Mouse (Mus musculus) MEL (cell line): ENCODE results near the gene Slc29a2. TPM values are rescaled to one million over a fixed set of nuclear protein-coding genes. Genes with fewer than 3 reads are reported as not detected.

Source experiments
- DNase-seq: peaks from one replicate; pipeline ENCODE4 v3.0.0; 2011; ENCODE audit warnings: low read depth, low spot score
- H3K27ac ChIP-seq: 2 replicates; pipeline ENCODE4 v1.5.1; 2012; ENCODE audit warnings: low read depth, mild to moderate bottlenecking, control low read depth, low read length, moderate library complexity; ENCODE audit not compliant: control insufficient read depth
- H3K27me3 ChIP-seq, 2 experiments: fragments of 150-350 bp in 1 of 2; sonication (generic) in 1 of 2; 2 replicates each; pipeline ENCODE4 v1.6.1; 2012; ENCODE audit warnings: low read length in 2 of 2, mild to moderate bottlenecking in 2 of 2, improper control_type of control experiment in 1 of 2, moderate library complexity in 1 of 2; ENCODE audit not compliant: insufficient read depth in 2 of 2, control insufficient read depth in 1 of 2
- H3K36me3 ChIP-seq, 2 experiments: 2 replicates each; pipeline ENCODE4 v1.6.1; 2012 to 2014; ENCODE audit warnings: low read length in 2 of 2, improper control_type of control experiment in 1 of 2, inconsistent platforms in 1 of 2, mild to moderate bottlenecking in 1 of 2; ENCODE audit not compliant: insufficient read depth in 2 of 2, control insufficient read depth in 1 of 2
- H3K4me1 ChIP-seq, 2 experiments: fragments of 150-350 bp in 1 of 2; sonication (generic) in 1 of 2; 2 replicates each; pipeline ENCODE4 v1.6.1; 2012; ENCODE audit warnings: low read length in 2 of 2, improper control_type of control experiment in 1 of 2, mild to moderate bottlenecking in 1 of 2; ENCODE audit not compliant: insufficient read depth in 2 of 2, control insufficient read depth in 1 of 2
- H3K4me3 ChIP-seq, 2 experiments: fragments of 150-350 bp in 1 of 2; sonication (generic) in 1 of 2; 2 replicates each; pipeline ENCODE4 v1.5.1; 2012; ENCODE audit warnings: low read depth in 2 of 2, low read length in 2 of 2, mild to moderate bottlenecking in 2 of 2, moderate library complexity in 2 of 2, control low read depth in 1 of 2, improper control_type of control experiment in 1 of 2; ENCODE audit not compliant: control insufficient read depth in 1 of 2, insufficient read depth in 1 of 2
- H3K79me2 ChIP-seq: 2 replicates; pipeline ENCODE4 v1.6.1; 2012; ENCODE audit warnings: mild to moderate bottlenecking, low read length, moderate library complexity; ENCODE audit not compliant: control insufficient read depth, poor library complexity, insufficient read depth
- H3K9ac ChIP-seq: 2 replicates; pipeline ENCODE4 v1.6.1; 2012; ENCODE audit warnings: low read depth, mild to moderate bottlenecking, control low read depth, low read length, moderate library complexity; ENCODE audit not compliant: control insufficient read depth, poor library complexity, severe bottlenecking
- H3K9me3 ChIP-seq: fragments of 150-350 bp; sonication (generic); replicated peaks from 2 replicates; pipeline ENCODE4 v1.6.1; 2012; ENCODE audit warnings: mild to moderate bottlenecking, low read length, improper control_type of control experiment, moderate library complexity; ENCODE audit not compliant: insufficient read depth
- BHLHE40 ChIP-seq: IDR thresholded peaks from 2 replicates; pipeline ENCODE4 v1.6.1; 2012; ENCODE audit warnings: low read depth, mild to moderate bottlenecking, inconsistent platforms, low read length, improper control_type of control experiment, borderline replicate concordance
- CHD1 ChIP-seq: IDR thresholded peaks from 2 replicates; pipeline ENCODE4 v1.6.1; 2012; ENCODE audit warnings: low read depth, mild to moderate bottlenecking, inconsistent platforms, low read length, improper control_type of control experiment
- CHD2 ChIP-seq: IDR thresholded peaks from 2 replicates; pipeline ENCODE4 v1.6.1; 2011; ENCODE audit warnings: low read length, improper control_type of control experiment
- E2F4 ChIP-seq: IDR thresholded peaks from 2 replicates; pipeline ENCODE4 v1.6.1; 2011; ENCODE audit warnings: low read depth, low read length, improper control_type of control experiment, borderline replicate concordance
- ELF1 ChIP-seq: IDR thresholded peaks from 2 replicates; pipeline ENCODE4 v1.6.1; 2014; ENCODE audit warnings: low read depth, mild to moderate bottlenecking, inconsistent platforms, low read length, improper control_type of control experiment, moderate library complexity
- ETS1 ChIP-seq: IDR thresholded peaks from 2 replicates; pipeline ENCODE4 v1.6.1; 2012; ENCODE audit warnings: low read depth, mild to moderate bottlenecking, inconsistent platforms, low read length, improper control_type of control experiment, moderate library complexity
- GATA1 ChIP-seq: IDR thresholded peaks from 2 replicates; pipeline ENCODE4 v1.6.1; 2011; ENCODE audit warnings: low read depth, low read length, improper control_type of control experiment
- HCFC1 ChIP-seq: IDR thresholded peaks from 2 replicates; pipeline ENCODE4 v1.6.1; 2012; ENCODE audit warnings: low read depth, mild to moderate bottlenecking, inconsistent platforms, low read length, improper control_type of control experiment, moderate library complexity
- JUND ChIP-seq: IDR thresholded peaks from 2 replicates; pipeline ENCODE4 v1.6.1; 2011; ENCODE audit warnings: low read depth, mild to moderate bottlenecking, improper control_type of control experiment, low read length
- MEF2A ChIP-seq: IDR thresholded peaks from 2 replicates; pipeline ENCODE4 v1.6.1; 2014; ENCODE audit warnings: low read depth, mild to moderate bottlenecking, inconsistent platforms, low read length, improper control_type of control experiment; ENCODE audit not compliant: poor library complexity, insufficient replicate concordance, severe bottlenecking; ENCODE audit errors: extremely low read depth
- NELFE ChIP-seq: IDR thresholded peaks from 2 replicates; pipeline ENCODE4 v1.6.1; 2011; ENCODE audit warnings: low read depth, low read length, improper control_type of control experiment
- NRF1 ChIP-seq: IDR thresholded peaks from 2 replicates; pipeline ENCODE4 v1.6.1; 2014; ENCODE audit warnings: low read depth, mild to moderate bottlenecking, inconsistent platforms, low read length, improper control_type of control experiment, moderate library complexity; ENCODE audit not compliant: poor library complexity, insufficient read depth, severe bottlenecking
- POLR2A ChIP-seq, 2 experiments: IDR thresholded peaks; 2 replicates each; pipeline ENCODE4 v1.6.1; 2011 to 2012; ENCODE audit warnings: low read length in 2 of 2, mild to moderate bottlenecking in 2 of 2, control low read depth in 1 of 2, improper control_type of control experiment in 1 of 2, low read depth in 1 of 2, moderate library complexity in 1 of 2; ENCODE audit not compliant: control insufficient read depth in 1 of 2, insufficient read depth in 1 of 2, poor library complexity in 1 of 2
- POLR2AphosphoS2 ChIP-seq: IDR thresholded peaks from 2 replicates; pipeline ENCODE4 v1.6.1; 2011; ENCODE audit warnings: low read length, improper control_type of control experiment
- POLR2AphosphoS5 ChIP-seq: IDR thresholded peaks from 2 replicates; pipeline ENCODE4 v1.6.1; 2012; ENCODE audit warnings: low read depth, borderline replicate concordance, mild to moderate bottlenecking, inconsistent platforms, low read length, moderate library complexity, mixed read lengths
- RCOR1 ChIP-seq: IDR thresholded peaks from 2 replicates; pipeline ENCODE4 v1.6.1; 2012; ENCODE audit warnings: low read depth, mild to moderate bottlenecking, inconsistent platforms, low read length, improper control_type of control experiment
- SIN3A ChIP-seq: IDR thresholded peaks from 2 replicates; pipeline ENCODE4 v1.6.1; 2012; ENCODE audit warnings: low read length, improper control_type of control experiment, inconsistent platforms
- SMC3 ChIP-seq: IDR thresholded peaks from 2 replicates; pipeline ENCODE4 v1.6.1; 2011; ENCODE audit warnings: low read depth, low read length, improper control_type of control experiment
- TCF12 ChIP-seq: IDR thresholded peaks from 2 replicates; pipeline ENCODE4 v1.6.1; 2014; ENCODE audit warnings: low read depth, mild to moderate bottlenecking, inconsistent platforms, low read length, improper control_type of control experiment, moderate library complexity
- USF1 ChIP-seq: IDR thresholded peaks from 2 replicates; pipeline ENCODE4 v1.6.1; 2014; ENCODE audit warnings: low read depth, mild to moderate bottlenecking, inconsistent platforms, low read length, improper control_type of control experiment, moderate library complexity
- USF2 ChIP-seq, 2 experiments: IDR thresholded peaks; 2 replicates each; pipeline ENCODE4 v1.6.1; 2011 to 2012; ENCODE audit warnings: improper control_type of control experiment in 2 of 2, low read length in 2 of 2, borderline replicate concordance in 1 of 2, inconsistent platforms in 1 of 2, low read depth in 1 of 2, mild to moderate bottlenecking in 1 of 2; ENCODE audit not compliant: insufficient read depth in 1 of 2
- ZC3H11A ChIP-seq: IDR thresholded peaks from 2 replicates; pipeline ENCODE4 v1.6.1; 2012; ENCODE audit warnings: low read depth, mild to moderate bottlenecking, inconsistent platforms, low read length, improper control_type of control experiment
- ZKSCAN1 ChIP-seq: IDR thresholded peaks from 2 replicates; pipeline ENCODE4 v1.6.1; 2012; ENCODE audit warnings: low read depth, mild to moderate bottlenecking, inconsistent platforms, low read length, improper control_type of control experiment, moderate library complexity
- ZMIZ1 ChIP-seq: IDR thresholded peaks from 2 replicates; pipeline ENCODE4 v1.6.1; 2012; ENCODE audit warnings: low read depth, mild to moderate bottlenecking, inconsistent platforms, low read length, improper control_type of control experiment, moderate library complexity
- polyA plus RNA-seq, 2 experiments: library from polyadenylated mRNA; stranded (reverse) in 1 of 2; unstranded in 1 of 2; fragments of >175 nt in 1 of 2; fragments of >200 nt in 1 of 2; gene quantifications; 2 replicates each; pipeline versions ENCODE4 v1.2.1 to v1.2.4; 2012; ENCODE audit warnings: low replicate concordance in 2 of 2, low read depth in 1 of 2; ENCODE audit not compliant: insufficient read length in 2 of 2, insufficient read depth in 1 of 2, missing spikeins in 1 of 2
- total RNA-seq: library from RNA; depleted of rRNA; stranded (reverse); fragments of 300-350 nt; gene quantifications from 2 replicates; pipeline ENCODE4 v1.2.3, GENCODE M21; 2012

Slc29a2 gene
- total and polyA plus RNA-seq, 3 experiments, result 3.2 to 10.9 TPM; not detected in 1

DNA sequence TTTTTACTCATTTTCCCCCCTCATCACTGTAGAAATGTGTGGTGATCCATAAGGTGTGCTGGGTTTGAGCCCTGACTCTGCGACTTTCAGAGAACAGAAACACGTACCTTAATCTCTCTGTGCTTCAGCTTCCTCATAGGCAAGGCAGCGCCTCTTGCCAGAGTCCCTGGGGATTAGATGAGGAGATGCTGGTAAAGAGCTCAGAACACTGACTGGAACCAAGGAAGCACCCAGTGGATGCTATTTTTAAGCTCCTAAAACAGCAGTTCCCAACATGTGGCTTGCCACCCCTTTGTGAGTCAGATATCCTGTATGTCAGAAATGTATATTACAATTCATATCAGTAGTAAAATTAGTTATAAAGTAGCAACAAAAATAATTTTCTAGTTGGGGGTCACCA is 5.5 kb upstream of the Slc29a2 start:
- no peak for DNase-seq
- H3K79me2 ChIP-seq, result no peaks in the 10 kb centered on the region
- H3K27ac ChIP-seq, result no peak overlapping the region
- H3K4me3 ChIP-seq, result no peak overlapping the region
- peaks cover 0 to 8% of the 10 kb centered on the region in 2 experiments; a peak in 2 of 4 replicates for H3K4me1 ChIP-seq
- no peaks in the 10 kb centered on the region for H3K27me3 ChIP-seq
- H3K9me3 ChIP-seq, result no peaks in the 10 kb centered on the region
- peaks cover 0 to 5% of the 10 kb centered on the region in 2 experiments; a peak in 1 of 4 replicates for H3K36me3 ChIP-seq
- no peak overlapping the region for H3K9ac ChIP-seq
- TF ChIP-seq RCOR1, result no peak
- TF ChIP-seq POLR2A (IDR thresholded peaks at IDR 0.05; ENCODE audit: control insufficient read depth in 1 of 2, insufficient read depth in 1 of 2, low read depth in 1 of 2, low read length in 2 of 2, poor library complexity in 1 of 2), result no peak
- no peak for TF ChIP-seq NELFE
- TF ChIP-seq JUND, result no peak
- TF ChIP-seq NRF1, result no peak
- TF ChIP-seq CHD2, result no peak
- TF ChIP-seq GATA1, result no peak
- no peak for TF ChIP-seq ZC3H11A
- no peak for TF ChIP-seq CHD1
- no peak for TF ChIP-seq E2F4
- TF ChIP-seq POLR2AphosphoS5, result no peak
- no peak for TF ChIP-seq USF2 (IDR thresholded peaks at IDR 0.05; ENCODE audit: borderline replicate concordance in 1 of 2, insufficient read depth in 1 of 2, low read depth in 1 of 2, low read length in 2 of 2)
- no peak for TF ChIP-seq ZKSCAN1
- no peak for TF ChIP-seq USF1
- TF ChIP-seq MEF2A, result no peak
- TF ChIP-seq SMC3, result no peak
- no peak for TF ChIP-seq ZMIZ1
- no peak for TF ChIP-seq SIN3A
- no peak for TF ChIP-seq BHLHE40
- TF ChIP-seq TCF12, result no peak

DNA sequence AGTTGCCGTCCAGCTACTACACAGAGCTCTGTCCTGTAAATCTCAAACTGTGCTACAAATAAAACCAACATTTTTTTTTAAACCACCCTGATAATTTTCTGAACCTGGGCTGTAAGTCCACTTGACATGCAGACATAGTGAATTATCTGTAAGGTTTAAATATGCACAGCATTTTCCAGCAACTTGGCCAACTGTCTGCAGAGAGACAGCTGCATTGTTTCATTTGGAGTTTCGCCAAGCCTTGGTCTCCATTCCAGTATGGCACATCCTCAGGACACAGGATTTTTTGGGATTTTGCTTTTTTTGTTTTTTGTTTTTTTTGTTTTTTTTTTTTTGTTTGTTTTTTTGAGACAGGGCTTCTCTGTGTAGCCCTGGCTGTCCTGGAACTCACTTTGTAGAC is 2.2 kb upstream of the Slc29a2 start:
- DNase-seq, result no peak
- peaks cover 0 to 5% of the 10 kb centered on the region in 2 experiments; a peak in 1 of 4 replicates for H3K36me3 ChIP-seq
- TF ChIP-seq POLR2AphosphoS2, result no peak
- no peak for TF ChIP-seq HCFC1
- TF ChIP-seq ELF1, result no peak
- no peak for TF ChIP-seq GATA1
- TF ChIP-seq BHLHE40, result no peak
- no peak for TF ChIP-seq ETS1
- H3K4me3 ChIP-seq, result no peak overlapping the region
- H3K9me3 ChIP-seq, result no peaks in the 10 kb centered on the region
- H3K27me3 ChIP-seq, result no peaks in the 10 kb centered on the region
- peaks cover 0 to 6% of the 10 kb centered on the region in 2 experiments; a peak in 2 of 4 replicates for H3K4me1 ChIP-seq
- H3K9ac ChIP-seq, result no peak overlapping the region
- H3K79me2 ChIP-seq, result no peaks in the 10 kb centered on the region; the same call in 1 of the 2 replicates
- no peak overlapping the region for H3K27ac ChIP-seq
